Mouse (Mus musculus) Patski (cell line): ENCODE data around the gene Ldlrap1. TPM values are rescaled to one million over a fixed set of nuclear protein-coding genes. Genes with fewer than 3 reads are reported as not detected.

ENCODE experiments used
- ATAC-seq: fragments of 100-300 bp; one replicate; pipeline ENCODE4 v1.8.0; 2021
- CTCF ChIA-PET: fragments of 350-600 bp; sonication (Branson Sonifier 250); formaldehyde crosslinking; loops from one replicate; lab custom pipeline; 2022; ENCODE audit warnings: inconsistent platforms; lab: Charles Lee
- POLR2A ChIA-PET: fragments of 350-600 bp; sonication (Branson Sonifier 250); formaldehyde crosslinking; loops from one replicate; lab custom pipeline; 2022; ENCODE audit warnings: antibody characterized with exemption, inconsistent platforms; lab: Charles Lee
- DNase-seq: peaks from one replicate; pipeline ENCODE4 v3.0.0-alpha.2; 2011; ENCODE audit warnings: low read depth, low spot score
- H3K27me3 ChIP-seq: fragments of 371-371 bp; one replicate; pipeline ENCODE4 v1.5.1; 2021
- CTCF ChIP-seq: fragments of 100-300 bp; IDR thresholded peaks from one replicate; pipeline ENCODE4 v1.5.1; 2021
- in situ Hi-C: fragments of 300-500 bp; cut with MboI; formaldehyde crosslinking; loops from 3 replicates; pipeline ENCODE4 v1.11.1; 2018; ENCODE audit warnings: low pct_unique_long_range_greater_than_20kb, mixed read lengths
- polyA plus RNA-seq: library from polyadenylated mRNA; unstranded; gene quantifications from one replicate; pipeline ENCODE4 v1.2.3, GENCODE M21; 2021

Gene Ldlrap1
- polyA plus RNA-seq: 17.1 TPM

DNA sequence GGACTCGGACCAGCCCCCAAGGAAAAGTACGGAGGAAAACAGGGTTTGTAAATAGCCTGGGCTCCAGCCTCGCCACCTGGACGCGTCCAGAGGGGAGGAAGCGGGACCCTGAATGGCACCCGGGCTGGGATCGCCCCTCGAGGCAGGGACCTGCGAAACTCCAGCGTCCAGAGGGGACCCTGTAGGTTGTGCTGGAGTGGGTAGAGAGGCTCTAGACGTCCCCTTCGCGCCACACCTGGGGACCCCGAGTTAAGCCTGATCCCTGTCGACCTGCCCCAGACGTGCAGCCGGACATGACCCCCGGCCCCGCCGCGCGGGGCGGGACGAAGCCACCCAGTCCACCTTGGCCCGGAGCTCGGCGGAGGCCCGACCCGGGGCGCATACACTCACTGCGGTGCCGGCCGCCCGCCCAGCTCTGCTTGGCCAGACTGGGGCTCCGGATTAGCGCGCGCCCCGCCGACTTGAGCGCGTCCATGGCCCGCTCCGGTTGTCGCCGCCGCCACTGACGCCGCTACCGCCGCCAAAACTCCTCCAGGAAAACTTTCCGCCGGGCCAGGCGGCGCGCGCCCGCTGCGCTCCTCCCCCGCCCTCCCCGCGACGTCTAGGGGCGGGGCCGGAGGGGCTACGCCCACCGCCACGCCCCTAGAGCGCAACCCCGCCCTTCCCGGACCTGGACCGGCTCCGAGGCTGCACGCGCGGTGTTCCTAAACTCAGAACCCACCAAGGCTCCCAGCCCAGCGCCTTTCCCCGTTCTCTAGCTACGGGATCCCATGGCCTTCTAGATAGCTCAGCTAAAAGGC is at the start of gene Ldlrap1:
TSS of gene Ldlrap1 (minus strand) at position 599 of the 800 bp plus-strand sequence.
- CTCF ChIA-PET: no interaction called here
- ATAC-seq: peak; percentile 22
- no peak for TF ChIP-seq CTCF
- no peaks in the 10 kb centered on the region for H3K27me3 ChIP-seq
- POLR2A ChIA-PET: interaction anchor here (0.7 to 1.4 kb wide), 2 partner anchors 8 to 32 kb away, joined by 3 to 5 read pairs; no protein-coding TSS in a partner anchor
- in situ Hi-C loops: no loop called here
- DNase-seq: no peak

- CTCF ChIA-PET: no interaction called here
- no peak for DNase-seq
- no peak for TF ChIP-seq CTCF
- ATAC-seq: no peak
- POLR2A ChIA-PET: interaction anchor here (1.1 kb wide), 1 partner anchor 39 kb away, joined by 3 read pairs; the partner anchor contains the start of gene Maco1
- H3K27me3 ChIP-seq: no peaks in the 10 kb centered on the region
- in situ Hi-C loops: no loop called here
These were observed 46.4 kb upstream of the Ldlrap1 start for GRCm38 (mm10) chr4:134814229-134814571.

- TF ChIP-seq CTCF: no peak
- in situ Hi-C loops: no loop called here
- no peak for DNase-seq
- no peaks in the 10 kb centered on the region for H3K27me3 ChIP-seq
- ChIA-PET POLR2A (interaction anchor here (1.1 kb wide), 1 partner anchor 39 kb away, joined by 3 read pairs; the partner anchor contains the start of gene Maco1), CTCF (no interaction called here)
- ATAC-seq: no peak
These were observed 45.8 kb upstream of the Ldlrap1 start for GRCm38 (mm10) chr4:134813406-134814228.

DNA sequence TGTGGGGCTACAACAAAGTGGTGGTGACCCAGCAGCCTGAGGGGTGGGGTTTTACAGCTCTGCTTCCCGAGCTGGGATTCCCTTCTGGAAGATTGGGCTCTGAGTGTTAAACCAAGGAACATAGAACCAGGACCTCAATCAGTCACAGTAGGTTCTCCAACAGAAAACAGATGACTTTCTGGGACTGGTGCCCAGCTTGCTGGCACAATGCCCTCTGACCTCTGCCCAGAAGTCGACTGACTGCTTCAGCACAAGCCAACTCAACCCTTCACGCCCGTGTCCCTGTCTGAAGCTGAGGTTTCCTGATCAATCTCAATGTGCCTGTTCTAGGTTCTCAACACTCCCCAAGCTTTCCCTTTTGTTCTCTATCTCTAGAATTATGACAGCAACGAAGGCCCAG is 36.9 kb upstream of the Ldlrap1 start:
- in situ Hi-C loops: no loop called here
- H3K27me3 ChIP-seq: no peaks in the 10 kb centered on the region
- CTCF ChIA-PET: interaction anchor here (1.1 to 1.3 kb wide), 2 partner anchors 11 to 13 kb away, joined by 3 to 4 read pairs; no protein-coding TSS in a partner anchor
- POLR2A ChIA-PET: no interaction called here
- ATAC-seq (no peak), DNase-seq (no peak)
- no peak for TF ChIP-seq CTCF

DNA sequence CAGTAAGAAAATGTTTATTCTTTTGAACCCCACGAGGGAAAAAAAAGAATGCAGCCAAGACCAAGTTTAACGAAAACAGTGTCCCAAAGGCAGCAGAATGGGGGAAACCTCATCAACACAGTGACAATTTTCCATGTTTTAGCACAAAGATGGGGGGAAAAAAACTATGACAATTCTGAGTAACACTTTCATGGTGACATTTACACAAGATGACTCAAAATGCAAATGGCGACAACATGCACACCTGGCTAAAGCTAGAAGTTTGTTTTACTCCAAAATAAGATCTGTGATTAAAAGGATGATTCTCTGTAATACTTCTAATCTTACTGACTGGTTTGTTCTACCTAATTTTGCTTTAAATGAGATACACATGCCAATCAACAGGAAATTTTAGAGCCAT is 34.9 kb upstream of the Ldlrap1 start:
- ChIA-PET POLR2A (no interaction called here), CTCF (no interaction called here)
- no peak for ATAC-seq
- H3K27me3 ChIP-seq: no peaks in the 10 kb centered on the region
- in situ Hi-C loops: no loop called here
- no peak for TF ChIP-seq CTCF
- DNase-seq: no peak

DNA sequence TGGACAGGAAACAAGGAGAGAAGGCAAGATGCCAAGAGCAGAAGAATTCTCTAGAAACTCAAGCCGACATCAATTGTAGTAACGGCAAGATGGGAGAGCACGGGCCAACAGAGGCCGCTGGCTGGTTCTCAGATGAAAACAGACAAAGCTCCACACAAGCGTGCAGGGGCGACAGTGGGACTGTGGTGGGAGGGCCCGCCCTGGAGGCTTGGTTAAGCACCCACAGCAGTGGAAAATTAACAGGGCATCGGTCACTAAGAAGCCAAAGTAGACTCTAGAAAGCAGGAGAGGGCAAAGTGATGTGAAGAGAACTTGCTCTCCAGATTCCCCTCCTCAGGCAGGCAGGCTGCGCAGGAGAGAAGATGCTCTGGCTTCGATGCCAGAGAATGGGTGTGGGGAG is 34.3 kb upstream of the Ldlrap1 start:
- in situ Hi-C loops: no loop called here
- ChIA-PET CTCF (no interaction called here), POLR2A (no interaction called here)
- no peak for TF ChIP-seq CTCF
- no peak for ATAC-seq
- no peaks in the 10 kb centered on the region for H3K27me3 ChIP-seq
- DNase-seq: no peak

DNA sequence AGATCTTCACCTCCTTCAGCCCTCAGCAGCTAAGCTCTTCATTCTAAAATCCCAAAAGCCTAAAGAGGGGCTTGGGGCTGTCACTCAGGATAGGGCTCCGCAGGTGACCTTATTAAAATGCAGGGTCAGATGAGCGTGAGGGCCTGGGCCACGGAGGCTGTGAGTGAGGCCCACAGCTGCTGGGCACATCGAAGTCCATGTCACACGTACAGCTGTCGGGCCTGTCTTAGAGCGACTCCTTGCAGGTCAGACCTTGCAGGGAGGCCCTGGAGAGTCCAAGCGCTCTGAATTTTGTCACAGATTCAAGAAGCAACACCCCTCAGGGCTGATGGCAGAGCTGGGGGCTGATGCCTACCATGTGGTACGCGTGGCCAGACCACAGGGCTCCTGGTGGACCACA is 32.9 kb upstream of the Ldlrap1 start:
- no peak for DNase-seq
- TF ChIP-seq CTCF: no peak
- no peaks in the 10 kb centered on the region for H3K27me3 ChIP-seq
- no peak for ATAC-seq
- in situ Hi-C loops: no loop called here
- POLR2A ChIA-PET: no interaction called here
- CTCF ChIA-PET: no interaction called here

DNA sequence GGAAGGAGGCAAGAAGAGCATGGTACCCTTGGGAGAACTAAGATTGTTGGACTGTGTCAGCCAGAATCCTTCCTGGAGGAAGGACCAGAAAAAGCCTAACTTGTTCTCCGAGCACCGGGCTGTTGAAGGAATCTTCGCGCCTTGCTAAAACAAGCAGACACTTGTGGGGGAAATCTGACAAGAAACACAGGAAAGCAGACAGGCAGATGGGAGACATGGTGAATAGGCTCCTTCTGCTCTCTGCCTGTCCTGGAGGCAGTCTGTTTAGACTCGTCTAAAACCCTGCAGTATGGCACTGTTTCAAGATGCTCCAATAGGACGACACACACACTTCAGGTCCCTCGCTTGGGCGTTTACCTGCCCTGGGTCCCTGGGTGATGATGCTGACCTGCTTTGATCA is 32.3 kb upstream of the Ldlrap1 start:
- in situ Hi-C loops: no loop called here
- TF ChIP-seq CTCF: no peak
- CTCF ChIA-PET: no interaction called here
- DNase-seq (no peak), ATAC-seq (no peak)
- POLR2A ChIA-PET: no interaction called here
- no peaks in the 10 kb centered on the region for H3K27me3 ChIP-seq

- TF ChIP-seq CTCF: peak; percentile 88
- H3K27me3 ChIP-seq: no peaks in the 10 kb centered on the region
- POLR2A ChIA-PET: no interaction called here
- in situ Hi-C loops: no loop called here
- ATAC-seq (no peak), DNase-seq (no peak)
- CTCF ChIA-PET: interaction anchor here (1.1 to 1.6 kb wide), 4 partner anchors 8 to 246 kb away, joined by 4 to 5 read pairs (median 4); no protein-coding TSS in a partner anchor
These were observed 31.4 kb upstream of the Ldlrap1 start for GRCm38 (mm10) chr4:134799272-134799671.

DNA sequence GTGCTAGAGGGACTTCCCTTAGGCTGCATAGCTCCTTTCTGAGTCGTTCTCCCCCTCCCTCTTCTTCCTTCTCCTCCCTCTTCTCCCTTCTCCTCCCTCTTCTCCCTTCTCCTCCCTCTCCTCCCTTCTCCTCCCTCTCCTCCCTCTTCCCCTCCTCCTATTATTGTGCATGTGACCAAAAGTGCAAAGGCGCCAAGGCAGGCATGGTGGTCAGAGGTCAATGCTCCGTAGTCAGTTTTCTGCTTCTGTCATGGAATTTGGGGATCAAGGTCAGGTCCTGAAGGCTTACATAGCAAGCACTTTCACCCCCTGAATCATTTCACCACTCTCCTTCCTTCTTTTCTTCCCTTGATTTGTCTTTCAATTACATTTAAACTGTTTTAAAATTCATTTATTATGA is 31.0 kb upstream of the Ldlrap1 start:
- no peak for TF ChIP-seq CTCF
- H3K27me3 ChIP-seq: no peaks in the 10 kb centered on the region
- ChIA-PET CTCF (interaction anchor here (1.1 to 1.6 kb wide), 5 partner anchors 8 to 245 kb away, joined by 3 to 5 read pairs (median 4); no protein-coding TSS in a partner anchor), POLR2A (no interaction called here)
- ATAC-seq: no peak
- DNase-seq: no peak
- in situ Hi-C loops: no loop called here
